Mouse (Mus musculus): Measurements from ENCODE around the gene Vps13d. TPM values are rescaled to one million over a fixed set of nuclear protein-coding genes. Genes with fewer than 3 reads are reported as not detected.

Vps13d gene
- polyA plus RNA-seq, 1 experiment from 2014 or later: 6.6 TPM

DNA sequence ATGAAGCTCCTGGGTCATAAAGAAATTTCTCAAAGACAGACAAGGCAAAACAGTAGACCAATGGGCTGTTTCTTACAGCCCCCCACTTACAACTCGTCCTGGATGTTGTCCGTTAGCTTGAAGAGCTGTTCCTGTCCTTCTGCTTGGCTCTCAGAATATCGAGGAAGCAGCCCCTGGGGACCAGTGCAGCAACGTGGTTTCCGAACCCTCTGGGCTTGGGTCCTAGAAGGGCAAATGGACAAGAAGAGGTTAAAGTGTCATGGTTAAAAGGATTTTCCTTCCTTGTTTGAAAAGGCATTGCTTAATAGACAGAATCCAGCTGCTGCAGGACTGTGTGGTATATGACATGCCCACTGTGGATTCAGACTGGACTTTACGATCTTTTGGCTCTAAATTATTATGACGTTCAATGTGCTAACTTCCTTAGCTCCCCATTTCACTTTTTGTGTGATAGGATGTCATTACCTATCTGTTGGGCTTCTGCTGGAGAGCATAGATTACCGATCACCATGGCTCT lies 211.5 kb downstream of the Vps13d start:
- TF ChIP-seq CTCF (IDR thresholded peaks at IDR 0.05; ENCODE audit: low read depth) (no peak), EP300 (IDR thresholded peaks at IDR 0.05; ENCODE audit: low read depth) (no peak)

DNA sequence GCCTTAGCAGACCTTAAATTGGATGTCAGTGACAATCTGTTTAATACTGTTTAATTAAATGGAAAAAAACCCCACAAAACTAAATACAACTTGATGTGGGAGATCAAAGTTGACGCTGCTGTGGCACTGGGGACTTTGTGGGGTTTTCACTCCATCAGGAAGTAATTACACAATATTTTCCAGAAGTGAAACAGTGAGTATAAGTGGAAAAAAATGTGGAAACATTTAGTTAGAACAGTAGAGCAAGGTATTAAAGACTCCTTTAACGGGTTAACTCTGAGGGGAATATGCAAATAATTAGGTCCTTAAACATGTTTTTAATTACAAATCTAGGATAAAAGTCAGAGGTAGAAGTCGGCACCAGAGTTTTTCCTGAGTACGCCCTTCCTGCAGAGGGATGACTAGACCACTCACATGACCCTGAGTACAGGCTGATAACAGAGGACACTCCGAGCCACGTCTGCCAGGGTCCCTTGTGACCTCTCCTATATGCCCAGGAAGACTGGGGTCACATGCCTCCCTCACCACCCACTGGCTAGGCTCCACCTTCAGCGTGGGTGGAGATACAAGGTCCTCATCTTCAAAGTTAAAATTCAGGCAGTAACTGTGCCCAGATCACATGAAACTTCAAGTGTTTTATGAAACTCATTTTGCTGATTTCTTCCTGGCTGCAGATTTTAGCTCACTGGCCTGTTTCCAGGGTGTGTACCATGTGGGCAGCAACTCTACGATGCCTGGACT lies 213.8 kb downstream of the Vps13d start:
- peak; percentile 56 for DNase-seq
- no peak overlapping the region for H3K4me3 ChIP-seq (ENCODE audit: low read depth, low read length)
- peaks cover 49% of the 10 kb centered on the region for H3K4me1 ChIP-seq (ENCODE audit: insufficient read depth)
- TF ChIP-seq CTCF (IDR thresholded peaks at IDR 0.05; ENCODE audit: low read depth) (no peak), EP300 (IDR thresholded peaks at IDR 0.05; ENCODE audit: low read depth) (peak; percentile 69)
- 0 out of 2 replicates have a peak overlapping the region, but pooled peaks have one; percentile 3 for H3K4me2 ChIP-seq (ENCODE audit: low read depth, low read length)
- peak overlapping the region; percentile 37 for H3K27ac ChIP-seq (ENCODE audit: low read depth)
- no peak overlapping the region for H3K9ac ChIP-seq (replicated peaks)
- H3K9me3 ChIP-seq (ENCODE audit: low read length): no peaks in the 10 kb centered on the region
- peaks cover 9% of the 10 kb centered on the region for H3K36me3 ChIP-seq (replicated peaks; ENCODE audit: insufficient read depth, low read length)
- peak; percentile 78 for ATAC-seq
- no peaks in the 10 kb centered on the region for H3K27me3 ChIP-seq (ENCODE audit: insufficient read depth, low read length)
- 22% methylated on average over 8 of the region's 8 CpGs for WGBS (ENCODE audit: insufficient replicate concordance)

More for the DNA sequence above, 211.5 kb downstream of the Vps13d start:
- Histone ChIP-seq H3K9me3 (ENCODE audit: low read length) (no peaks in the 10 kb centered on the region), H3K27ac (ENCODE audit: low read depth) (peak overlapping the region; percentile 66), H3K9ac (replicated peaks) (no peak overlapping the region), H3K4me2 (ENCODE audit: low read depth, low read length) (no peak overlapping the region), H3K36me3 (replicated peaks; ENCODE audit: insufficient read depth, low read length) (0 out of 2 replicates have a peak, but pooled peaks cover 2% of the 10 kb centered on the region), H3K4me1 (ENCODE audit: insufficient read depth) (peaks cover 60% of the 10 kb centered on the region), H3K27me3 (ENCODE audit: insufficient read depth, low read length) (no peaks in the 10 kb centered on the region), H3K4me3 (ENCODE audit: low read depth, low read length) (no peak overlapping the region)
- DNase-seq (no peak), ATAC-seq (peak; percentile 26; the same call in 1 of the 2 replicates)
- WGBS (ENCODE audit: insufficient replicate concordance): 67% methylated on average over 8 of the region's 8 CpGs

DNA sequence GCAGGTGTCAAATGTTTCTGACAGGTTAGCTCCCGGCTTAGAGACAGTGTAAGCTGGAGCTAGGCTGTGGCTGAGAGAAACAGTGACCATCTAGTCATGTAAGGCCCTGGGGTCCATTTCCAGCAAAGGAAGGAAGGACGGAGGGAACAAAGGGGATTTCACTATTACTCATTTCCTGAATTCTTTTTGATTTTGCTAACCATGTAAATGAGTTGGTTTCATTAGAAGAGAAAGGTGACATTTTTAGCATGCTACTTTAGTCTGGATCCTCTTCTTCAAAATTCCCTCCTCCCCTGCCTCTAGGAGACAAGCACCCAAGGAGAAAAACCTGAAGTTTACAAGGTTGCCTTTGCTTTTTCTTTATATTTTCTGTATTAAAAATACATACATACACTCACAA lies 214.7 kb downstream of the Vps13d start:
- DNase-seq: no peak

DNA sequence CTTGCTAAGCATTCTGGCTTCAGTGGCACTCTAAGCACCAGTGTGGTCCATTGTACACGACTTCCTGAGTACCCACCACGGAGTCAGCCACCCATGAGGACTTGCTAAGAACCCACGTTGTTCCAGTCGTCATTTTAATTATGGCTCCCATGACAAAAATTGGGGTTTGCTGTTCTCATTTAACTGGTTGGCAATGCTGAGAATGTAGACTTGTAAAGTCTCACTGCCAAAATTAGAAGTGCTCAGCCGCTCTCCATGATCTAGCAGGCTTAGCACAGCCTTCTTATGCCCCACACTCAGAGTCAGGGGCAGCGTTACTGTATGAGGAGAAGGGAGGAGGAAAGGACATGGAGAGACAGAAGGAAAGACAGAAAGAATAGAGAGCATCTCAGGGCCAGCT lies 216.8 kb downstream of the Vps13d start:
- Histone ChIP-seq H3K36me3 (replicated peaks; ENCODE audit: insufficient read depth, low read length) (peaks cover 21% of the 10 kb centered on the region), H3K4me1 (ENCODE audit: insufficient read depth) (peaks cover 31% of the 10 kb centered on the region), H3K4me3 (ENCODE audit: low read depth, low read length) (no peak overlapping the region), H3K27ac (ENCODE audit: low read depth) (no peak overlapping the region), H3K9ac (replicated peaks) (no peak overlapping the region), H3K27me3 (ENCODE audit: insufficient read depth, low read length) (no peaks in the 10 kb centered on the region), H3K4me2 (ENCODE audit: low read depth, low read length) (no peak overlapping the region), H3K9me3 (ENCODE audit: low read length) (no peaks in the 10 kb centered on the region)
- DNase-seq (no peak), ATAC-seq (no peak)
- WGBS (ENCODE audit: insufficient replicate concordance): 73% methylated on average over 6 of the region's 6 CpGs
- no peak for TF ChIP-seq CTCF (IDR thresholded peaks at IDR 0.05; ENCODE audit: low read depth)
- TF ChIP-seq EP300 (IDR thresholded peaks at IDR 0.05; ENCODE audit: low read depth): no peak

More for the DNA sequence above, 214.7 kb downstream of the Vps13d start:
- ATAC-seq: no peak
- Histone ChIP-seq H3K4me3 (ENCODE audit: low read depth, low read length) (no peak overlapping the region), H3K27ac (ENCODE audit: low read depth) (0 out of 2 replicates have a peak overlapping the region, but pooled peaks have one; percentile 37), H3K9ac (replicated peaks) (no peak overlapping the region), H3K36me3 (replicated peaks; ENCODE audit: insufficient read depth, low read length) (peaks cover 14% of the 10 kb centered on the region), H3K27me3 (ENCODE audit: insufficient read depth, low read length) (no peaks in the 10 kb centered on the region), H3K4me2 (ENCODE audit: low read depth, low read length) (no peak overlapping the region), H3K4me1 (ENCODE audit: insufficient read depth) (peaks cover 46% of the 10 kb centered on the region), H3K9me3 (ENCODE audit: low read length) (no peaks in the 10 kb centered on the region)
- TF ChIP-seq EP300 (IDR thresholded peaks at IDR 0.05; ENCODE audit: low read depth): no peak
- TF ChIP-seq CTCF (IDR thresholded peaks at IDR 0.05; ENCODE audit: low read depth): no peak
- 66% methylated on average over 2 of the region's 2 CpGs for WGBS (ENCODE audit: insufficient replicate concordance)

DNA sequence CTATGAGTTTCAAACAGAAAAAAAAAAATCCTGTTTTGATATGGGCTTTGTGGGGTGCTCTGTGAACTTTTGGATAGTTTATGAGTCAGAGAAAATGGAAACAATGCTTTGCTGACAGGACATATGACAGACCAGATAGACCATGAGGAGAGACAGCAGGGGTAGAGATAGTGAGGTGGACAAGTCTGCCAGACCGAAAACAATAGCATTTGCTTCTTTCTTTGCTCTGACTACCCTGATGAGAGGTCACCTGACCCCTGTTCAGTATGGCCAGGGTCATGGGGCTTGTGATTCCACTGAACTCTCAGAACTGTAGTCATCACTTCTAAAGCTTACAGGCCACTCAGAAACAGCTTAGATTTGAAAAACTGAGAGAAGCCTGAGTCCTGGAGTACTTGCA lies 217.7 kb downstream of the Vps13d start:
- H3K27me3 ChIP-seq (ENCODE audit: insufficient read depth, low read length): no peaks in the 10 kb centered on the region
- H3K4me2 ChIP-seq (ENCODE audit: low read depth, low read length): no peak overlapping the region
- H3K9ac ChIP-seq (replicated peaks): no peak overlapping the region
- WGBS (ENCODE audit: insufficient replicate concordance): 46% methylated on average over 1 of the region's 1 CpGs
- DNase-seq: no peak
- ATAC-seq: peak; percentile 39; the same call in 1 of the 2 replicates
- H3K9me3 ChIP-seq (ENCODE audit: low read length): no peaks in the 10 kb centered on the region
- peaks cover 19% of the 10 kb centered on the region for H3K36me3 ChIP-seq (replicated peaks; ENCODE audit: insufficient read depth, low read length)
- peaks cover 27% of the 10 kb centered on the region for H3K4me1 ChIP-seq (ENCODE audit: insufficient read depth)
- peak overlapping the region; percentile 22; the same call in 1 of the 2 replicates for H3K27ac ChIP-seq (ENCODE audit: low read depth)
- H3K4me3 ChIP-seq (ENCODE audit: low read depth, low read length): no peak overlapping the region
- no peak for TF ChIP-seq CTCF (IDR thresholded peaks at IDR 0.05; ENCODE audit: low read depth)
- TF ChIP-seq EP300 (IDR thresholded peaks at IDR 0.05; ENCODE audit: low read depth): no peak

DNA sequence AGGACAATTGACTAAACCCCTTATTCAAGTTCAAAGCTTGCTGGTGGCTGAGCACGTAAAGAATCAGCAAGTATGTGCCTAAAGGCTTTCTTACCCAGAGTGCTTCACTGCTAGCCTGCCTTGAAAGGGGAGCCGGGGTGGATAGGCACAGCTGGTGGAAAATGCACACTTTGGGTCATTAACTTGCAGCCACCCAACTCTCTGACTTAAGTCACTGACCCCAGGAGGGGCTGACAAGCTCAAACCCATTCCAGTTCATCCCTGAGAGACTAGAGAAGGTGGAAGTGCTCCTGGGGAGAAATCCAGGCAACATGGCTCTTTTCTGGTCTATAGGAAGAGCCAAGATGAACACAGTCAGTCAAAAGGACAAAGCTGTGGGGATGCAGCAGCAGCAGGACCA lies 219.3 kb downstream of the Vps13d start:
- peaks cover 16% of the 10 kb centered on the region for H3K4me1 ChIP-seq (ENCODE audit: insufficient read depth)
- H3K36me3 ChIP-seq (replicated peaks; ENCODE audit: insufficient read depth, low read length): peaks cover 19% of the 10 kb centered on the region
- H3K9me3 ChIP-seq (ENCODE audit: low read length): no peaks in the 10 kb centered on the region
- H3K27ac ChIP-seq (ENCODE audit: low read depth): no peak overlapping the region
- DNase-seq (no peak), ATAC-seq (no peak)
- TF ChIP-seq EP300 (IDR thresholded peaks at IDR 0.05; ENCODE audit: low read depth): no peak
- no peak for TF ChIP-seq CTCF (IDR thresholded peaks at IDR 0.05; ENCODE audit: low read depth)
- H3K9ac ChIP-seq (replicated peaks): no peak overlapping the region
- no peak overlapping the region for H3K4me3 ChIP-seq (ENCODE audit: low read depth, low read length)
- H3K27me3 ChIP-seq (ENCODE audit: insufficient read depth, low read length): no peaks in the 10 kb centered on the region
- H3K4me2 ChIP-seq (ENCODE audit: low read depth, low read length): no peak overlapping the region
- 95% methylated on average over 2 of the region's 2 CpGs for WGBS (ENCODE audit: insufficient replicate concordance)
